Mouse (Mus musculus): ENCODE results near the gene Rbm47. TPM values are rescaled to one million over a fixed set of nuclear protein-coding genes. Genes with fewer than 3 reads are reported as not detected.
A peak's percentile ranks its signal among the peaks of the same experiment; 100 is the strongest.

Gene Rbm47
- total RNA-seq, 2 experiments from 2014 or later = 2.7 to 6.7 TPM

GRCm38 (mm10) chr5:66166193-66166629, 6.7 kb downstream of the Rbm47 start:
- no peak for DNase-seq (ENCODE audit: low spot score in 2 of 2)

GRCm38 (mm10) chr5:66165748-66166147, 7.2 kb downstream of the Rbm47 start:
- DNase-seq (ENCODE audit: low spot score in 2 of 2) = no peak

- DNase-seq (ENCODE audit: low spot score in 2 of 2) = no peak
Observed at GRCm38 (mm10) chr5:66156431-66156962, 16.4 kb downstream of the Rbm47 start.

- no peak for DNase-seq (ENCODE audit: low spot score in 2 of 2)
Observed at GRCm38 (mm10) chr5:66154616-66155015, 18.3 kb downstream of the Rbm47 start.

- no peak for DNase-seq (ENCODE audit: low spot score in 2 of 2)
Observed at GRCm38 (mm10) chr5:66153486-66153885, 19.4 kb downstream of the Rbm47 start.

GRCm38 (mm10) chr5:66151301-66152188, 21.4 kb downstream of the Rbm47 start:
- peak in 1 of 2 experiments; percentile 17 for DNase-seq (ENCODE audit: low spot score in 2 of 2)

GRCm38 (mm10) chr5:66150706-66151300, 22.1 kb downstream of the Rbm47 start:
- peak; percentile 25 to 60 for DNase-seq (ENCODE audit: low spot score in 2 of 2)

GRCm38 (mm10) chr5:66150106-66150705, 22.7 kb downstream of the Rbm47 start:
- DNase-seq (ENCODE audit: low spot score in 2 of 2) = no peak

GRCm38 (mm10) chr5:66149571-66149970, 23.3 kb downstream of the Rbm47 start:
- DNase-seq (ENCODE audit: low spot score in 2 of 2) = no peak

GRCm38 (mm10) chr5:66149111-66149510, 23.8 kb downstream of the Rbm47 start:
- no peak for DNase-seq (ENCODE audit: low spot score in 2 of 2)

GRCm38 (mm10) chr5:66147313-66147712, 25.6 kb downstream of the Rbm47 start:
- no peak for DNase-seq (ENCODE audit: low spot score in 2 of 2)

- no peak for DNase-seq (ENCODE audit: low spot score in 2 of 2)
Observed at GRCm38 (mm10) chr5:66145583-66145982, 27.3 kb downstream of the Rbm47 start.

GRCm38 (mm10) chr5:66143093-66144032, 29.6 kb downstream of the Rbm47 start:
- no peak for DNase-seq (ENCODE audit: low spot score in 2 of 2)

GRCm38 (mm10) chr5:66141474-66141873, 31.4 kb downstream of the Rbm47 start:
- DNase-seq (ENCODE audit: low spot score in 2 of 2) = no peak

- no peak for DNase-seq (ENCODE audit: low spot score in 2 of 2)
Observed at GRCm38 (mm10) chr5:66139634-66140295, 33.2 kb downstream of the Rbm47 start.

GRCm38 (mm10) chr5:66139171-66139570, 33.7 kb downstream of the Rbm47 start:
- no peak for DNase-seq (ENCODE audit: low spot score in 2 of 2)

- DNase-seq (ENCODE audit: low spot score in 2 of 2) = no peak
Observed at GRCm38 (mm10) chr5:66138597-66138996, 34.3 kb downstream of the Rbm47 start.

GRCm38 (mm10) chr5:66137250-66137649, 35.7 kb downstream of the Rbm47 start:
- no peak for DNase-seq (ENCODE audit: low spot score in 2 of 2)

GRCm38 (mm10) chr5:66135853-66136210, 37.1 kb downstream of the Rbm47 start:
- no peak for DNase-seq (ENCODE audit: low spot score in 2 of 2)

GRCm38 (mm10) chr5:66135161-66135852, 37.6 kb downstream of the Rbm47 start:
- DNase-seq (ENCODE audit: low spot score in 2 of 2) = no peak

All from gastrocnemius, postnatal 4 days (tissue).